Mouse (Mus musculus): ENCODE results near the gene Nwd2. TPM values are rescaled to one million over a fixed set of nuclear protein-coding genes. Genes with fewer than 3 reads are reported as not detected.

Gene Nwd2
- polyA plus RNA-seq, 1 experiment from 2014 or later: 4.6 TPM

DNA sequence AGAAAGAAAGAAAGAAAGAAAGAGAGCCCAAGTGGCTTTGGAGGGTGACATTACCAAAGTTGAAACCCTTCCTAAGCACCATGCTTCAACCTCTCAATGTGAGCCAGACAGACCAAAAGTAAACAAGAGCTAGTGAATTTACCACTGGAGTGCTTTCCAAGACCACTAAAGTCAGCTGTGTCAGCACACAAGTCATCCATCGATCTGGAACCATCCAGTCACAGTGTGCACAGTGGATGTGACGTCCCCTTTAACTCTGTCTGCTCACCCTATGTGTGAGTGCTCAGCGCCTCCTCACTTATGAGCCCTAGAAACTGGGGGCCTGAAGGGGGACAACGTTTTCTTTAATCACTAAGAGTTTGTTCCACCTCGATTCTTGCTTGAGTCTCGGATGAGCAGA is 170.6 kb downstream of the Nwd2 start:
- Histone ChIP-seq H3K27me3 (ENCODE audit: control insufficient read depth, insufficient read depth, low read length) (no peaks in the 10 kb centered on the region), H3K9ac (ENCODE audit: low read depth, low read length) (no peak overlapping the region), H3K9me3 (ENCODE audit: control insufficient read depth, low read length) (no peaks in the 10 kb centered on the region), H3K4me1 (replicated peaks; ENCODE audit: control insufficient read depth, insufficient read depth, low read length) (no peaks in the 10 kb centered on the region), H3K27ac (ENCODE audit: low read depth, low read length) (no peak overlapping the region), H3K4me3 (ENCODE audit: low read depth, low read length) (no peak overlapping the region), H3K36me3 (ENCODE audit: control insufficient read depth, insufficient read depth, low read length) (no peaks in the 10 kb centered on the region), H3K4me2 (replicated peaks; ENCODE audit: low read depth, low read length) (no peak overlapping the region)
- 82% methylated on average over 6 of the region's 6 CpGs for WGBS
- ATAC-seq (ENCODE audit: low FRiP score): no peak
- no peak for DNase-seq (ENCODE audit: low spot score)

GRCm38 (mm10) chr5:63821176-63821575 is 172.3 kb downstream of the Nwd2 start:
- Histone ChIP-seq H3K9ac (ENCODE audit: low read depth, low read length) (no peak overlapping the region), H3K9me3 (ENCODE audit: control insufficient read depth, low read length) (no peaks in the 10 kb centered on the region), H3K4me1 (replicated peaks; ENCODE audit: control insufficient read depth, insufficient read depth, low read length) (no peaks in the 10 kb centered on the region), H3K36me3 (ENCODE audit: control insufficient read depth, insufficient read depth, low read length) (no peaks in the 10 kb centered on the region), H3K4me2 (replicated peaks; ENCODE audit: low read depth, low read length) (no peak overlapping the region), H3K27me3 (ENCODE audit: control insufficient read depth, insufficient read depth, low read length) (no peaks in the 10 kb centered on the region), H3K27ac (ENCODE audit: low read depth, low read length) (no peak overlapping the region), H3K4me3 (ENCODE audit: low read depth, low read length) (no peak overlapping the region)
- ATAC-seq (ENCODE audit: low FRiP score) (no peak), DNase-seq (ENCODE audit: low spot score) (no peak)
- 90% methylated on average over 5 of the region's 5 CpGs for WGBS

GRCm38 (mm10) chr5:63821860-63822259 is 173.0 kb downstream of the Nwd2 start:
- Histone ChIP-seq H3K27ac (ENCODE audit: low read depth, low read length) (no peak overlapping the region), H3K9me3 (ENCODE audit: control insufficient read depth, low read length) (no peaks in the 10 kb centered on the region), H3K4me2 (replicated peaks; ENCODE audit: low read depth, low read length) (no peak overlapping the region), H3K9ac (ENCODE audit: low read depth, low read length) (no peak overlapping the region), H3K4me3 (ENCODE audit: low read depth, low read length) (no peak overlapping the region), H3K4me1 (replicated peaks; ENCODE audit: control insufficient read depth, insufficient read depth, low read length) (no peaks in the 10 kb centered on the region), H3K27me3 (ENCODE audit: control insufficient read depth, insufficient read depth, low read length) (no peaks in the 10 kb centered on the region), H3K36me3 (ENCODE audit: control insufficient read depth, insufficient read depth, low read length) (no peaks in the 10 kb centered on the region)
- ATAC-seq (ENCODE audit: low FRiP score): no peak
- DNase-seq (ENCODE audit: low spot score): no peak
- WGBS: 81% methylated on average over 8 of the region's 8 CpGs

GRCm38 (mm10) chr5:63823362-63824332 is 174.7 kb downstream of the Nwd2 start:
- WGBS: 81% methylated on average over 10 of the region's 10 CpGs
- Histone ChIP-seq H3K9me3 (ENCODE audit: control insufficient read depth, low read length) (no peaks in the 10 kb centered on the region), H3K4me3 (ENCODE audit: low read depth, low read length) (no peak overlapping the region), H3K9ac (ENCODE audit: low read depth, low read length) (no peak overlapping the region), H3K36me3 (ENCODE audit: control insufficient read depth, insufficient read depth, low read length) (no peaks in the 10 kb centered on the region), H3K4me2 (replicated peaks; ENCODE audit: low read depth, low read length) (no peak overlapping the region), H3K27ac (ENCODE audit: low read depth, low read length) (no peak overlapping the region), H3K4me1 (replicated peaks; ENCODE audit: control insufficient read depth, insufficient read depth, low read length) (no peaks in the 10 kb centered on the region), H3K27me3 (ENCODE audit: control insufficient read depth, insufficient read depth, low read length) (no peaks in the 10 kb centered on the region)
- no peak for ATAC-seq (ENCODE audit: low FRiP score)
- DNase-seq (ENCODE audit: low spot score): no peak

- H3K9ac ChIP-seq (ENCODE audit: low read depth, low read length): no peak overlapping the region
- ATAC-seq (ENCODE audit: low FRiP score): no peak
These were observed 175.9 kb downstream of the Nwd2 start for GRCm38 (mm10) chr5:63824599-63825350.

DNA sequence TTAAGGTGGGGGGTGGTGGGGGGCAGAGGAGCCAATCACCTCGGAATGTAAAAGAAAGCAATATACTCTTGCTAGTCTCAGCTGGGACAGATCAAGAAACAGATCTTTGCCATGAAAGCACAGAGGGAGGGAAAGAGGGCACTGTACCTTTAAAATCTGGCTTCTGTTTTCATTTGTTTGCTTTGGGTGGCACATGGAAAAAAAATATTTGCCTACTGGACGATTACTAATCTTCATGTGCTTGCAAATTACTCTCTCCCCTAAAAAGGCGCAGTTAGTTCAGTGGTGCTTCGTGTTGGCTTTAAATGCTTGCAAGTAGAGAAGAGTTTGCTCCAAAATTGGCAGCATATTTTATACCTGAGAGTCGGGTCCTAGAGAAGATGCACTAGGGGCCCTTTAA is 177.0 kb downstream of the Nwd2 start:
- WGBS: 72% methylated on average over 5 of the region's 5 CpGs
- Histone ChIP-seq H3K9me3 (ENCODE audit: control insufficient read depth, low read length) (no peaks in the 10 kb centered on the region), H3K4me1 (replicated peaks; ENCODE audit: control insufficient read depth, insufficient read depth, low read length) (no peaks in the 10 kb centered on the region), H3K27ac (ENCODE audit: low read depth, low read length) (no peak overlapping the region), H3K4me3 (ENCODE audit: low read depth, low read length) (no peak overlapping the region), H3K9ac (ENCODE audit: low read depth, low read length) (no peak overlapping the region), H3K27me3 (ENCODE audit: control insufficient read depth, insufficient read depth, low read length) (no peaks in the 10 kb centered on the region), H3K4me2 (replicated peaks; ENCODE audit: low read depth, low read length) (no peak overlapping the region), H3K36me3 (ENCODE audit: control insufficient read depth, insufficient read depth, low read length) (no peaks in the 10 kb centered on the region)
- no peak for ATAC-seq (ENCODE audit: low FRiP score)
- DNase-seq (ENCODE audit: low spot score): no peak

More at GRCm38 (mm10) chr5:63824599-63825350, 175.9 kb downstream of the Nwd2 start:
- no peaks in the 10 kb centered on the region for H3K36me3 ChIP-seq (ENCODE audit: control insufficient read depth, insufficient read depth, low read length)
- no peak overlapping the region for H3K4me3 ChIP-seq (ENCODE audit: low read depth, low read length)
- H3K9me3 ChIP-seq (ENCODE audit: control insufficient read depth, low read length): no peaks in the 10 kb centered on the region
- no peaks in the 10 kb centered on the region for H3K27me3 ChIP-seq (ENCODE audit: control insufficient read depth, insufficient read depth, low read length)
- WGBS: 88% methylated on average over 8 of the region's 8 CpGs
- H3K4me2 ChIP-seq (replicated peaks; ENCODE audit: low read depth, low read length): no peak overlapping the region
- no peaks in the 10 kb centered on the region for H3K4me1 ChIP-seq (replicated peaks; ENCODE audit: control insufficient read depth, insufficient read depth, low read length)
- H3K27ac ChIP-seq (ENCODE audit: low read depth, low read length): no peak overlapping the region
- DNase-seq (ENCODE audit: low spot score): no peak

DNA sequence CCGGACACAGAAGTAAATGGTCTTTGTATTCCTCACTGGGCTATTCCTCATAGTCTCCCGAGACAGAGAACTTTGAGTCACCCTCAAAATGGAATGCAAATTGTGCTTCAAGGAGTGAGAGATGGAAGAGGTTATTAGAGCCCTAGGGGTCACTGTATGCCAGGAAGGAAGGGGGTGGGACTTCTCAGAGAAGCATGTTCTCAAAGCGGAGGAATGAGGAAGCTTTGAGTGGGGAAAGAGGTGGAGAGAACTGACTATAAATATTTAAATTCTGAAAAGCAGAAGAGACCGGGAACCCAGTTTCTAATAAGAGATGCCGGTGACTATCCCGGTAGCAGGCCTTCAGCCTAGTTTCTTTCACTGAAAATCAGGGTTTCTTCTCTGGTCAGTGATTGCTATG is 178.1 kb downstream of the Nwd2 start:
- H3K4me2 ChIP-seq (replicated peaks; ENCODE audit: low read depth, low read length): no peak overlapping the region
- H3K27me3 ChIP-seq (ENCODE audit: control insufficient read depth, insufficient read depth, low read length): no peaks in the 10 kb centered on the region
- no peak overlapping the region for H3K4me3 ChIP-seq (ENCODE audit: low read depth, low read length)
- ATAC-seq (ENCODE audit: low FRiP score) (no peak), DNase-seq (ENCODE audit: low spot score) (no peak)
- no peaks in the 10 kb centered on the region for H3K36me3 ChIP-seq (ENCODE audit: control insufficient read depth, insufficient read depth, low read length)
- no peak overlapping the region for H3K27ac ChIP-seq (ENCODE audit: low read depth, low read length)
- H3K4me1 ChIP-seq (replicated peaks; ENCODE audit: control insufficient read depth, insufficient read depth, low read length): no peaks in the 10 kb centered on the region
- WGBS: 76% methylated on average over 6 of the region's 6 CpGs
- H3K9ac ChIP-seq (ENCODE audit: low read depth, low read length): no peak overlapping the region
- H3K9me3 ChIP-seq (ENCODE audit: control insufficient read depth, low read length): no peaks in the 10 kb centered on the region

DNA sequence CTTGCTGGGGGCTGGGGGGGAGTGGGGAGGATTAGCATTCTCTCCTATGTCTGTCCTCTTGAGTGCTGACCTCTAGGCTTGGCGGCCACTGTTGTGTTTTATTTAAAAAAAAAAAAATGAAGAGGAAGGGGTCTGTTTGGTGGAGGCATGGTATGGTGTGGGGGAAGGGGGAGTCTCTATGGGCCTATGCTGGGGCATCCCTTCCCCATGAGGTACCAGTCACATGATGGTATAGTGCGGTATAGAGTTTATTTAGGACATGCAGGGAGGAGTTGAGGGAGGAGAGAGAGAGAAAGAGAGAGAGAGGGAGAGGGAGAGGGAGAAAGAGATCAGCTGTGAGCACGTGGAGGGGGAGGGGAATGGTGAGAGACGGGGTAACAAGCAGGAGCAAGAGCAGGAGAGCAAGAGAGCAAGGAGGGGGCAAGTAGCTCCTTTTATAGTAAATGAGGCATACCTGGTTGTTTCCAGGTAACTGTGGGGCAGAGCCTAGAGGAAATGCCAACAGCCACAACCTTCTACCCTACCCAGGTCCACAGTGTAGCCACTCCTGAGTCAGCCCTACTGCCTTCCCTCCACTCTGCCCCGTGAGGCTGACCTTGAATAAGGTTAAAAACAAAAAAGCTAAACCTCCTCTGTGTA is 178.6 kb downstream of the Nwd2 start:
- H3K27me3 ChIP-seq (ENCODE audit: control insufficient read depth, insufficient read depth, low read length): no peaks in the 10 kb centered on the region
- no peak overlapping the region for H3K27ac ChIP-seq (ENCODE audit: low read depth, low read length)
- no peak for DNase-seq (ENCODE audit: low spot score)
- no peak overlapping the region for H3K4me3 ChIP-seq (ENCODE audit: low read depth, low read length)
- no peaks in the 10 kb centered on the region for H3K36me3 ChIP-seq (ENCODE audit: control insufficient read depth, insufficient read depth, low read length)
- ATAC-seq (ENCODE audit: low FRiP score): no peak
- WGBS: 66% methylated on average over 5 of the region's 5 CpGs
- no peaks in the 10 kb centered on the region for H3K9me3 ChIP-seq (ENCODE audit: control insufficient read depth, low read length)
- H3K4me2 ChIP-seq (replicated peaks; ENCODE audit: low read depth, low read length): no peak overlapping the region
- no peak overlapping the region for H3K9ac ChIP-seq (ENCODE audit: low read depth, low read length)
- H3K4me1 ChIP-seq (replicated peaks; ENCODE audit: control insufficient read depth, insufficient read depth, low read length): no peaks in the 10 kb centered on the region
